Mouse (Mus musculus) gonadal fat pad, adult 2 months (tissue): ENCODE measurements around the gene Cacng2. TPM values are rescaled to one million over a fixed set of nuclear protein-coding genes. Genes with fewer than 3 reads are reported as not detected.

Experiments
- DNase-seq: peaks from one replicate; pipeline ENCODE4 v3.0.0-alpha.2; 2012; ENCODE audit warnings: low read depth
- polyA plus RNA-seq: library from polyadenylated mRNA; depleted of rRNA; stranded (reverse); fragments of >200 nt; gene quantifications from 2 replicates; pipeline ENCODE4 v1.2.3, GENCODE M21; 2012; rRNA removed

The Cacng2 gene
- polyA plus RNA-seq, 1 experiment, result not detected

- DNase-seq, result no peak
Measured at GRCm38 (mm10) chr15:77952921-77953320, 166.9 kb downstream of the Cacng2 start.

DNA sequence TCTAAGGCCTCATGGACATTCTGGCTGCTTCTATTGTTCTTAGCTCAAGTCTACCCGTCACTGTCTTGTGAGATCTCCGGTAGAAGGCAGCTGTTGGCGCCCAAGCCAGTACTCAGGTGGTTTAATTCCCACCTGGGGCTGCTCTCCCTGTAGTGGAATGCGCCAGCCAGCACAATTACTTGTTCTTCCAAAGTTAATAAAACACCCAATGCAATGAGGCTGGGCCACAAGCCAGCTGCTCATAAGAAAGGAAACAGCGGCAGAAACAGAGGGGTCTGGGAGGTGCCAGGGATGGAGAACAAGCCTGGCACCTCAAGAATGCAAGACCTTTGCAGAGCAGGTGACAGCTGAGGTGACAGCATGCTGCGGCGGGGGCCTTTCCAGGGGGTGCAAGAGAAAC lies 170.8 kb downstream of the Cacng2 start:
- DNase-seq, result no peak

- DNase-seq, result no peak
Measured at GRCm38 (mm10) chr15:77945711-77946110, 174.1 kb downstream of the Cacng2 start.

Other genes starting within 250 kb of the Cacng2 start
- 184 and 208 TPM in 2 replicates for gene Txn2, start 191.0 kb downstream of the Cacng2 start, polyA plus RNA-seq
- 38.5 and 50.1 TPM in 2 replicates for gene Foxred2, start 163.3 kb downstream of the Cacng2 start, polyA plus RNA-seq
- gene Eif3d, start 149.2 kb downstream of the Cacng2 start, polyA plus RNA-seq, result 117 and 127 TPM in 2 replicates
- gene Ift27, start 54.1 kb upstream of the Cacng2 start, polyA plus RNA-seq, result 36.6 and 40.8 TPM in 2 replicates
- gene Pvalb, start 86.4 kb upstream of the Cacng2 start, polyA plus RNA-seq, result 1.4 TPM in 1 of 2 replicates, not detected in the other
- gene Ncf4, start 124.8 kb upstream of the Cacng2 start, polyA plus RNA-seq, result 8.3 and 9.8 TPM in 2 replicates
- gene Csf2rb2, start 185.7 kb upstream of the Cacng2 start, polyA plus RNA-seq, result 5.7 and 6.2 TPM in 2 replicates
- gene Csf2rb, start 205.7 kb upstream of the Cacng2 start, polyA plus RNA-seq, result 13.0 and 16.0 TPM in 2 replicates